Mouse (Mus musculus) ovary, adult 18-20 months (tissue): ENCODE results near the gene Slc36a4.

Experiments used
- DNase-seq: peaks from one replicate; pipeline ENCODE4 v3.0.0; 2022; ENCODE audit warnings: low spot score, mixed read lengths

The Slc36a4 gene

GRCm38 (mm10) chr9:15722506-15722905, 13.0 kb downstream of the Slc36a4 start:
- DNase-seq: no peak

GRCm38 (mm10) chr9:15727168-15727567, 17.6 kb downstream of the Slc36a4 start:
- DNase-seq: no peak

GRCm38 (mm10) chr9:15731758-15732748, 22.5 kb downstream of the Slc36a4 start:
- DNase-seq: no peak

- DNase-seq: no peak
Measured at GRCm38 (mm10) chr9:15734056-15734866, 24.7 kb downstream of the Slc36a4 start.

GRCm38 (mm10) chr9:15734867-15735131, 25.3 kb downstream of the Slc36a4 start:
- no peak for DNase-seq

- no peak for DNase-seq
Measured at GRCm38 (mm10) chr9:15737522-15737921, 28.0 kb downstream of the Slc36a4 start.

- no peak for DNase-seq
Measured at GRCm38 (mm10) chr9:15741428-15741827, 31.9 kb downstream of the Slc36a4 start.

- DNase-seq: no peak
Measured at GRCm38 (mm10) chr9:15741931-15742330, 32.4 kb downstream of the Slc36a4 start.

- no peak for DNase-seq
Measured at GRCm38 (mm10) chr9:15745985-15746607, 36.6 kb downstream of the Slc36a4 start.

GRCm38 (mm10) chr9:15746636-15747035, 37.1 kb downstream of the Slc36a4 start:
- no peak for DNase-seq

GRCm38 (mm10) chr9:15748383-15748782, 38.8 kb downstream of the Slc36a4 start:
- DNase-seq: no peak

GRCm38 (mm10) chr9:15759318-15759717, 49.8 kb downstream of the Slc36a4 start:
- no peak for DNase-seq

- no peak for DNase-seq
Measured at GRCm38 (mm10) chr9:15766379-15766778, 56.8 kb downstream of the Slc36a4 start.

- DNase-seq: no peak
Measured at GRCm38 (mm10) chr9:15766821-15767220, 57.3 kb downstream of the Slc36a4 start.

- DNase-seq: no peak
Measured at GRCm38 (mm10) chr9:15772766-15773165, 63.2 kb downstream of the Slc36a4 start.

- DNase-seq: no peak
Measured at GRCm38 (mm10) chr9:15773426-15773825, 63.9 kb downstream of the Slc36a4 start.

- no peak for DNase-seq
Measured at GRCm38 (mm10) chr9:15774911-15775310, 65.4 kb downstream of the Slc36a4 start.

GRCm38 (mm10) chr9:15781936-15782335, 72.4 kb downstream of the Slc36a4 start:
- DNase-seq: no peak

- no peak for DNase-seq
Measured at GRCm38 (mm10) chr9:15786192-15786591, 76.7 kb downstream of the Slc36a4 start.

GRCm38 (mm10) chr9:15786610-15787009, 77.1 kb downstream of the Slc36a4 start:
- no peak for DNase-seq

GRCm38 (mm10) chr9:15792076-15792475, 82.5 kb downstream of the Slc36a4 start:
- no peak for DNase-seq
